Mouse (Mus musculus) heart, embryonic 11.5 days (tissue): ENCODE results near the gene Rnase2b. TPM values are rescaled to one million over a fixed set of nuclear protein-coding genes. Genes with fewer than 3 reads are reported as not detected.

ENCODE experiments used
- ATAC-seq: fragments of 200-750 bp; cut with Nextera tagmentation; replicated peaks from 2 replicates; pipeline ENCODE4 v1.8.0; 2017; ENCODE audit warnings: moderate library complexity; ENCODE audit not compliant: insufficient number of reproducible peaks, low FRiP score, low TSS enrichment
- H3K27ac ChIP-seq: fragments of 300-500 bp; sonication (generic); 2 replicates; pipeline ENCODE4 v1.5.1; 2014; ENCODE audit warnings: mild to moderate bottlenecking, low read depth, low read length
- H3K27me3 ChIP-seq: fragments of 300-500 bp; sonication (generic); 2 replicates; pipeline ENCODE4 v1.6.1; 2014; ENCODE audit warnings: mild to moderate bottlenecking, low read length, mixed read lengths; ENCODE audit not compliant: control insufficient read depth, insufficient read depth
- H3K36me3 ChIP-seq: fragments of 300-500 bp; sonication (generic); 2 replicates; pipeline ENCODE4 v1.6.1; 2014; ENCODE audit warnings: mild to moderate bottlenecking, low read length, moderate library complexity, mixed read lengths; ENCODE audit not compliant: control insufficient read depth, insufficient read depth
- H3K4me1 ChIP-seq: fragments of 300-500 bp; sonication (generic); 2 replicates; pipeline ENCODE4 v1.6.1; 2014; ENCODE audit warnings: low read length; ENCODE audit not compliant: control insufficient read depth, insufficient read depth
- H3K4me2 ChIP-seq: fragments of 300-500 bp; sonication (generic); 2 replicates; pipeline ENCODE4 v1.6.1; 2014; ENCODE audit warnings: mild to moderate bottlenecking, moderate library complexity
- H3K4me3 ChIP-seq: fragments of 300-500 bp; sonication (generic); 2 replicates; pipeline ENCODE4 v1.5.1; 2014; ENCODE audit warnings: low read depth, low read length
- H3K9ac ChIP-seq: fragments of 300-500 bp; sonication (generic); 2 replicates; pipeline ENCODE4 v1.6.1; 2014; ENCODE audit warnings: mild to moderate bottlenecking, low read depth, low read length, moderate library complexity
- H3K9me3 ChIP-seq: fragments of 300-500 bp; sonication (generic); replicated peaks from 2 replicates; pipeline ENCODE4 v1.6.1; 2016; ENCODE audit warnings: low read length; ENCODE audit not compliant: control insufficient read depth
- WGBS: fragments of 180-500 bp; shearing (Covaris S2); extraction: QIAGEN DNeasy Blood & Tissue Kit; methylation state at CpG from one replicate; pipeline ENCODE4 v1.1.7; 2014; ENCODE audit not compliant: insufficient replicate concordance; 5-methylcytosine and 5-hydroxymethylcytosine counted together
- polyA plus RNA-seq: library from polyadenylated mRNA; unstranded; fragments of >200 nt; fragmentation: Nextera tagmentation; extraction: Ambion mirVana; gene quantifications from 2 replicates; pipeline ENCODE4 v1.2.1, GENCODE M21; 2014

The Rnase2b gene
- polyA plus RNA-seq, 1 experiment from 2014 or later, result not detected

- 0 out of 2 replicates have a peak, but pooled peaks cover 4% of the 10 kb centered on the region for H3K4me1 ChIP-seq
- no peaks in the 10 kb centered on the region for H3K27me3 ChIP-seq
- WGBS, result 80% methylated on average over 6 of the region's 6 CpGs
- H3K36me3 ChIP-seq, result no peaks in the 10 kb centered on the region
- no peak overlapping the region for H3K4me3 ChIP-seq
- H3K9me3 ChIP-seq, result no peaks in the 10 kb centered on the region
- ATAC-seq, result no peak
- H3K4me2 ChIP-seq, result no peak overlapping the region
- no peak overlapping the region for H3K27ac ChIP-seq
- H3K9ac ChIP-seq, result no peak overlapping the region
These were observed 16.5 kb upstream of the Rnase2b start for GRCm38 (mm10) chr14:51145521-51145920.

GRCm38 (mm10) chr14:51146685-51147084 is 15.4 kb upstream of the Rnase2b start, which contains the start of gene Rnase1:
Gene Rnase1 (minus strand): TSS chr14:51146785.
- Histone ChIP-seq H3K27me3 (no peaks in the 10 kb centered on the region), H3K36me3 (no peaks in the 10 kb centered on the region), H3K4me3 (no peak within 1 kb of the TSS), H3K9me3 (no peaks in the 10 kb centered on the region), H3K4me2 (no peak within 1 kb of the TSS), H3K4me1 (0 out of 2 replicates have a peak, but pooled peaks cover 4% of the 10 kb centered on the region), H3K9ac (no peak within 1 kb of the TSS), H3K27ac (no peak within 1 kb of the TSS)
- no peak for ATAC-seq
- WGBS, result 60% methylated on average over 2 of the region's 2 CpGs

- Histone ChIP-seq H3K9ac (no peak overlapping the region), H3K4me3 (no peak overlapping the region), H3K4me2 (no peak overlapping the region), H3K27me3 (no peaks in the 10 kb centered on the region), H3K27ac (no peak overlapping the region), H3K4me1 (0 out of 2 replicates have a peak, but pooled peaks cover 4% of the 10 kb centered on the region), H3K36me3 (no peaks in the 10 kb centered on the region), H3K9me3 (no peaks in the 10 kb centered on the region)
- WGBS, result 49% methylated on average over 3 of the region's 3 CpGs
- ATAC-seq, result no peak
These were observed 14.1 kb upstream of the Rnase2b start for GRCm38 (mm10) chr14:51148006-51148405.

GRCm38 (mm10) chr14:51149164-51149563 is 12.9 kb upstream of the Rnase2b start:
- Histone ChIP-seq H3K27me3 (no peaks in the 10 kb centered on the region), H3K4me1 (no peaks in the 10 kb centered on the region), H3K36me3 (no peaks in the 10 kb centered on the region), H3K27ac (no peak overlapping the region), H3K9me3 (no peaks in the 10 kb centered on the region), H3K9ac (no peak overlapping the region), H3K4me2 (no peak overlapping the region), H3K4me3 (no peak overlapping the region)
- ATAC-seq, result no peak
- WGBS, result 56% methylated on average over 5 of the region's 5 CpGs

- H3K4me2 ChIP-seq, result no peak overlapping the region
- H3K9me3 ChIP-seq, result no peaks in the 10 kb centered on the region
- H3K27ac ChIP-seq, result no peak overlapping the region
- no peaks in the 10 kb centered on the region for H3K4me1 ChIP-seq
- 55% methylated on average over 3 of the region's 3 CpGs for WGBS
- no peaks in the 10 kb centered on the region for H3K36me3 ChIP-seq
- H3K27me3 ChIP-seq, result no peaks in the 10 kb centered on the region
- no peak overlapping the region for H3K4me3 ChIP-seq
- no peak for ATAC-seq
- H3K9ac ChIP-seq, result no peak overlapping the region
These were observed 11.7 kb upstream of the Rnase2b start for GRCm38 (mm10) chr14:51150206-51150831.

- Histone ChIP-seq H3K4me1 (no peaks in the 10 kb centered on the region), H3K4me2 (no peak overlapping the region), H3K27me3 (no peaks in the 10 kb centered on the region), H3K9me3 (no peaks in the 10 kb centered on the region), H3K36me3 (no peaks in the 10 kb centered on the region), H3K27ac (no peak overlapping the region), H3K9ac (no peak overlapping the region), H3K4me3 (no peak overlapping the region)
- WGBS, result 32% methylated on average over 5 of the region's 5 CpGs
- ATAC-seq, result no peak
These were observed 9.7 kb upstream of the Rnase2b start for GRCm38 (mm10) chr14:51152249-51152870.

GRCm38 (mm10) chr14:51156056-51156735 is 5.9 kb upstream of the Rnase2b start:
- no peaks in the 10 kb centered on the region for H3K4me1 ChIP-seq
- ATAC-seq, result no peak
- WGBS, result 80% methylated on average over 5 of the region's 5 CpGs

GRCm38 (mm10) chr14:51156736-51157068 is 5.4 kb upstream of the Rnase2b start:
- no peak overlapping the region for H3K4me3 ChIP-seq
- H3K27me3 ChIP-seq, result no peaks in the 10 kb centered on the region
- no peaks in the 10 kb centered on the region for H3K36me3 ChIP-seq
- no peak overlapping the region for H3K27ac ChIP-seq
- H3K4me1 ChIP-seq, result no peaks in the 10 kb centered on the region
- H3K9ac ChIP-seq, result no peak overlapping the region
- 81% methylated on average over 4 of the region's 4 CpGs for WGBS
- no peak for ATAC-seq
- H3K9me3 ChIP-seq, result no peaks in the 10 kb centered on the region
- no peak overlapping the region for H3K4me2 ChIP-seq

More at GRCm38 (mm10) chr14:51156056-51156735, 5.9 kb upstream of the Rnase2b start:
- Histone ChIP-seq H3K4me2 (no peak overlapping the region), H3K4me3 (no peak overlapping the region), H3K9me3 (no peaks in the 10 kb centered on the region), H3K9ac (no peak overlapping the region), H3K27me3 (no peaks in the 10 kb centered on the region), H3K36me3 (no peaks in the 10 kb centered on the region), H3K27ac (no peak overlapping the region)
